Mouse (Mus musculus) thymus, adult 18-20 months (tissue): Measurements from ENCODE around the gene Fmo3.

ENCODE experiments used
- DNase-seq, 2 experiments: peaks; one replicate each; pipeline ENCODE4 v3.0.0; 2022; ENCODE audit warnings: mixed read lengths in 2 of 2

The Fmo3 gene

DNA sequence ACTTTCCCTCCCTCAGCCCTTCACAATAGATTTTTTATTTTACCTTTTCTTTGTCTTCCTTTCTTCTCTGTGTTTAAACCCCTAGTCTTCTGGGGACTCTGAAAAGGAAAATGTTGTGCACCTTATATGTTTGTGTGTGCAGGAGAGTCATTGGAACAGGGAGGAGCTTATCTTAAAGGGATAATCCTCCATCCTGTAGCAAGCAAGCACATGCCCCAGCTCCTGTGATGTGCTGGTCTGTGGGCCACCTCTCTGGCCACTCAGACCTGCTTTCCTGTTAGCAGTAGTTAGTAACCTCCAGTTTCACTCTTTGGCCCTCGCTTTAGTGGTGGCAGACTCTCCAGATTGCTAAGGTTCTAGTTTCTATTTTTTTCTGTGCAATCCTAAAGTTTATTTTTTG, at the start of gene Fmo3:
Gene Fmo3, minus strand, starts transcription at position 101 of the 400 bp plus-strand sequence.
- no peak for DNase-seq

DNA sequence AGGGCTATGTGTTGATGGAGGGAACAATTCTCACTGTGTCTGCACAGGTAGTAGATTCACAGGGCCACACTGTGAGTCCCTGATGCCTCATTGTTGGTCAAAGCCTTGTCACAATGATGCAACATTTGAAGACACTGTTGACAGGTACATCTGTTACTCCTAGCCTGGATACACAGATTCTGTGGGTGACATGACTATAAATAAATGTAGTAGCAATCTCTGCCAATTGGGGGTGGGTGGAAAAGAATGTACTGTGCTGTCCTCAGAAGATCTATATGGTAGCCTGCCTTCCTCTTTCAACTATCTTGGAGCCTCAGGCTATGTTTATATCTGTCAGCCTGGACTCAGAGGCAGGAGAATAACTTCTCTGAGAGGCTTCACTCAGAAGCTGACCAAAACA, 38.7 kb upstream of the Fmo3 start:
- DNase-seq: no peak

DNA sequence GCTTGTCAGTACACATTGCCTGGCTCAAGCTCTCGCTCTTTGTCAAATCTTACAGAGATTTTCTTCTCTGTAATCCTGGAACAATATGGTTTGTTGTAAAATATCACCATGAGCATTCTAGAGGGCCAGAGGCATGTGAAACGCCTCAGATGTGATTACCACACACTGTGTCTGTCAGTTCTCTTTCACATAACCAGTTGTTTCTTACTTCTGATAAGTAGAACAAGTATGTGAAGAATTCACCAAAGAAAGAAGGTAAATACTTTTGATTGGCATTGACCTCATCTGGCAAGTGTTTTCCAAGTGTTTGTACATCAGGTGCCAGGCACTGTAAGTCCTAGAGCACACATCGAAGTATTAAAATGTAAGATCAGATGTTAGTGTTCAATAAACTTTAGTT, 24.9 kb upstream of the Fmo3 start:
- no peak for DNase-seq

DNA sequence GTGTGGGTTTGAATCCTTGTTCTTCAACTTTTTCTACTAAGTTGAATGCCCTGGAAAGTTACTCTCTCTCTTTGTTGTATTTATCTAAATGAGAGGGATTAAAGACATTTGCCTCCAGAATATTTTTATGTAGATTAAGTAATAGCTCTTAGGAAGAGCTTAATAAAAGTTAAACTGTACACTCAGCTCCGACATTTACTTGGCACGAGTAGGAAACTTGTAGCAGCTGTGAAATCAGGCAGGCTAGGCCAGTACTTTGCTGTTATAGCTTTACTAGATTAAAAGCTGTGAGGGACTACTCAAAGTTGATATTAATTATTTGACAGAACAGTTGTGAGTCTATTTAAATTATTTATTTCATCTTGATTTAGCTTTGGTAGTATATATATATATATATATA, 19.2 kb upstream of the Fmo3 start:
- no peak for DNase-seq

DNA sequence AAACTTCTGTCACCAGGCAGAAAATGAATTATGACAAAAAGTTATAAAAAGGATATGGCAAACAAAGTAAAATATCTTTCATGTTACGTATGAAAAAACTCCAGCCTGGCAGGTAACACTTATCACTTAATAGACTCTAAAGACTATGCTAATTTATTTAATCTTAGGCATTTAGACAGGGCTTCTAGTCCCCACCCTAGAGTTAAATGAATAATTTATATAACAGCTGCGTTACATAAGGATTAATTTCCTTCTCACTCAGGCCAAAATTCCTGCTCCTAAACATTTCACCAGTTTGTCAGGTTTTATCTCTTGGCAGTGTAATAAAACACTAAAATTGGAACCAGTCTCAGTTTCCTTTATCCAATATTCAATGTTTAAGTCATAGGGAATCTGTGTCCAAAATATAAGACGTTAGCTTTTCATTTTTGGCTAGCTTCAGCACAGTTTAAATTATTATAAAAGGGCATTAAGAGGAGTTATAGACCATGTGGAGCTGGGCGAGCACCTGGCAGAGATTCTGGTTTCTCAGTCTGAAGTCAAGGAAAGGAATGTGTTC, 17.0 kb upstream of the Fmo3 start:
- no peak for DNase-seq

DNA sequence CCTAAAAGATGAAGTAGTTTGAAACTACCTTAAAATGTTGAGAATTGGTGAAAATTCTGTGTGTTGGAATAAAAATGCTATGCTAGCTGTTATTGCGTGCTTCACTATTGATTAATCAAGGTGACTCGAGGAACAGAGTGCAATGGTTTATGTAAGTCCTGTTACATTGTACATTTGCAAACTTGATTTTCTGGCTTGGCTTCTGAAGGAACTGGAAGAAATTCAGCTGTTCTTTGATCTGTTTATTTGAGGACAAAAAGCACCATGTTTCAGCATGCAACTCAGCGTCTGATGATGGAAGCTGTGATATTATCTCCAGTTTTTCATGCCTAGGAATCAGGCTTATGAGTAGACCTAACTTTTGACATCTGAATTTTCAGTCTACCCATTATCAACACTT, 3.2 kb upstream of the Fmo3 start:
- DNase-seq: no peak

DNA sequence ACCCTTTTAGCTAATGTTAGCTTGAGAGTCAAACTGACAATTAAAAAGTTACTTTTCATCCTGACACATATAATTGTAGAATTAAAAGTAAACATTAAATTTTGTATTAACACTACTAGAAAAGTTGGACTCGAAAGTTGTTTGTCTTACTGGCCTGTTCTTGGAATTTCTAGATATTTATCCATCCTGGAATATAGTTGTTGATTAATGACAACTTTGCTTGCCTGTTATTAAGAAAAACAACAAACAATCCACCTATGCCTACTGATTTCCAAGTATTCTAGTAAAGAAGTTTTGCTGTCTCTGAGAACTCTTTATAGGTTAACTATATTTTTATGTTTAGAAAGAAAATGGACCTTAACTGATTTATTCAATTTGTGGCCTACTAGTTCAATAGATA, 2.4 kb upstream of the Fmo3 start:
- no peak for DNase-seq

DNA sequence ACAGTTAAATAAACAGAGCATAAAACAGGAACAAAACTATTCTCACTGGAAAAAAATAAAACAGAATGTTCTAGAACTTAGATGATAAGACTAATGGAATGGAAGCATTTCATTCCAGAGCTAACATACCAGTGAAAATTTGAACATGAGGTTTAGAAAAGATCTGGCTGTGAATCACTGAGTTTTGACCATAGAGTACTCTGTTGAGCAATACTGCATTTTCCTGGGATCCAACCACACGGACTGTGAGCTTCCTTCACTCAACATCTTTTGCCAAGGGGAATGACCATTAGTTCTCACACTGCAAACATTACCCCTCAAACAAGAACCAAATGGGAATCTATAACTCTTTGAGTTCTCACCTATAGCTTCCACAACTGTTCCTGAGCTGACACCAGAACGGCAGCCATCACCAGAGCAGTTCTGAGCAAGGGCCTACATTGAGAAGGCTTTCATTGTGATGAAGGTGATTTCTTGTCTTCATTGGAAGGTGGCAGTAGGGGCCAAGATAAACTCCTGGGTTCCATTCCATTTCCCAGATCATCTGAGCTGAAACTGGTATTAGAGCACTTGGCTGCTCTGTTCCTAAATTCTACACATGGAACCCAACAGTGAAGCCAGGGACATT, 1.9 kb upstream of the Fmo3 start:
- DNase-seq: no peak

DNA sequence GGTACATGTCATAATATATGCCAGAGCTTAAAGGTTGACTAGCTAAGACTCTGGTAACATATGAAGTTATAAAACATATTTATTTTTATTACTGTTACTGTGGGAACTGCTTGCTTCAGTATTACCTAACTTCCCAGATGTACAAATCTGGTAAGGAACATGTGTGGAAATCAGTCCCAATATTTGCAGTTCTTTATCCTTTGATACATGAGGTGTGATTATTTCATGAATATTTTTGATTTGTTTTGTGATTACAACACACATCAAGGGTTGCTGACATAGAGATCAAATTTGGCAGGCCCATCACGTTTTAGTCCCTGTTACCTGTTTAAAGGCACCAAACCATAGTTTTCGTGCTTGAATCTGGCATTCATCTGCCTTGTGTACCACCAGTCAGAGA, 20.8 kb downstream of the Fmo3 start:
- no peak for DNase-seq

DNA sequence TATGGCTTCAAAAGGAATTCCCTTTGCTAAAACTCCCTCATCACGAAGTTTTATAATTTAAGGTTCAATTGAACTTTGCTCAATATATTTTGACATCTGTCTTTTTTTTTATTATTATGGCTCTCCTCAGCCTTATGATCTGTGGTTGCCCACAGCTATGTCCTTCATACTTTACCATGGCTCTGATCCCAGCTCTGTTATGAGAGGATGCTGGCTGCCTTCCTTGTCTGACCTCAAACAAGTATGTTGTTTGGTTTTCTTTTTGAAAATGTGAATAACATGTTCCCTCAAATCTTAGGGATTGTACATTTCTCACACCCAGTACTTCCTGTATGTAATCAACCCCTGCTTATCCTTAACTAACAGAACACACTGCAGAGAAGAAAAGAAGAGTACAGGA, 26.9 kb downstream of the Fmo3 start:
- DNase-seq: no peak

DNA sequence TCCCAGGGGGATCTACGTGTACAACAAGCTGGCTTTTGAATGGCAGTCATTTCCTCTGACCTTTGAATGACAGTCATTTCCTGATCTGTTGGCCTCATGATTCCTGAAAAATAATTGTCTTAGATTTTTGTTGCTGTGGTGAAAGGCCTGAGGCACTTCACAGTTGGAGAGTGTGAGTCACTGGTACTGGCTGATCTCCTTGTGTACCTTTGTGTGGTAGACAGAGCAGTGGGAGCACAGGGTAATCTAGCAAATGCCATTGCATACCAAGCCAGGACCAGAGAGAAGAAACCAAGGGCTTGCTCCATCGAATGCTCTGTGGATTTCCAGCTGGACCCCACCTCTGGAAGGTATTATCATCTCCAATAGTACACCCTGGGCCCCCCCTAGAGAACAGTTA, 31.2 kb downstream of the Fmo3 start:
- no peak for DNase-seq

DNA sequence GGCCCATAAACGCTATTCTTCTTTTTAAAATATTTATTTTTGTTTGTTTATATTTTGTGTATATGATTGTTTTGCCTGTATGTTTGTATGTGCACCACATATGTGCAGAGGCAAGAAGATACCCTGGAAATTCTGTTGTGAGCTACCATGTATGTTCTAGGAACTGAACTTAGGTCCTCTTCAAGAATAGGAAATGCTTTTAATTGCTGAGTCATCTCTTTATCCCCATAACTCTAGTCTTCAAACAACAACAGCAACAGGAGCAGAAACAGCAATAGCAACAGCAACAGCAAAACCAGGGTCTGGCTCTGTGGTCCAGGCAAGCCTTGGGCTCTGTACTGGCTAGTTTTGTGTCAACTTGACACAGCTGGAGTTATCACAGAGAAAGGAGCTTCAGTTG, 34.6 kb downstream of the Fmo3 start:
- no peak for DNase-seq

DNA sequence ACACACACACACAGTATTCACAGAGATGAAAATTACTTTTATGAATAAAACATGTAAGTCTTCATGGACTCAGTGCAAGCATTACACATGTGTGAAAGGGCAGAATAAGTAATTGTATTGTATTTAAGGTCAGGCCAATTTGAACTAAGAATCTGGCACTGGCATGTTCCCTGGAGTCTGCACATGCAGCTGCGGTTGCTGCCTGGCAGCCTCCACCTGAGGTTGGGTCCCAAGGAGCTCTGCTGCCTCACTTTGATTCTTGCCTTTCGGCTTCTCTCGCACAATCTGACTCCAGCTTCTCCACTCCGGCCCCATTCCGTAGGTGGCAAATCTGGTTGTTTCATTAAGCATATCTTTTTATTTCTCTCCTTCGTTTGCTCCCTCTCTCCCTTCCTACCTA, 36.4 kb downstream of the Fmo3 start:
- DNase-seq: no peak

DNA sequence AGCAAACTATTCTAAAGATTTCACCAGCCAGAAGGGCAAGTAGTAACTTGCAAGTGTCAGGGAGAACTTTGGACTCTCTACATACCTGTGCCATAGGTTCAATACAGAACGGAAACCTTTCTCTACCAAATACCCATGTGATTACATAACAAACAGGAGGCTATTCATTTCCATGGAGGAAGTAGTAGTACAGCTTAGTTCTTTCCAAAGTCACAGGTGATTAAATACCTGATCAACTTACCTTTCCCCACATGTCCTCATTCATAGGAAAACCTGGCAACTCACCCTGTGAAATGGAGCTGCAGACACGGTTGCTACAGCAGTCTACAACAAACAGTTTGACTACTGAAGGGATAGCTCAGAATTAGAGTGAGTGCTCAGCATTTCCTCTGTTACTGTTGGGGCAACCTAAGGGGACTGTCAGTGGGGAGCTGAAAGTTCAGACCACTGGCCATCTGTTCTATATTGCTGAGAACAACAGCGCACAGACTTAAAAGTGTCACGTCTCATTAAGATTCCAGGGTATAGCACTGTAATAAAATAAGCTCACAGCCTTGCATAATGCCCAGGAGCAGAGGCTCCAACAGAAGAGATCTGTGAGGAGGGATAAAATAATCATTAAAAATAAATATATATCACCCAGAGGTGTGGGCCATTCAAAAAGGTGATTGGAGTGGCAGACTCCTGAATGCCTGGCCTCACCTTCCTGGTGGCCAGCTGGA, 37.3 kb downstream of the Fmo3 start:
- no peak for DNase-seq

DNA sequence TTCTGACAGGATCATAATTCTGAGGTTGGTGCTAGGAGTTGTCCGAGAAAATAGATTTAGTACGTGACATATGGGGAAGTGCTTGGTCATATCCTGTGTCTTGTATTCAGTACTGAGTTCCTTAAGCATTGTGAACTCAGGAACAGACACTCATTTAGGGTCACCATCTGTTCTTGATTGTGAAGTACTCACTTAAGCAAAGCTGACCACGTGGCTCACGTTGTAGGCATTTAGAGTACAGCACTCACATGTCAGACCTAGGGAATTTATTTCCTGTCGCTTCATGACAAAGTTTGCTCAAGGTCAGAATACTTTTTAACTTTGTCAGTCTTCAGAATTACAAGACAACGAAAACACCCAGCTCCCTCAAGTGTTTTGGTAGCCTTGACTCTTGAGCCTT, 40.6 kb downstream of the Fmo3 start:
- no peak for DNase-seq

DNA sequence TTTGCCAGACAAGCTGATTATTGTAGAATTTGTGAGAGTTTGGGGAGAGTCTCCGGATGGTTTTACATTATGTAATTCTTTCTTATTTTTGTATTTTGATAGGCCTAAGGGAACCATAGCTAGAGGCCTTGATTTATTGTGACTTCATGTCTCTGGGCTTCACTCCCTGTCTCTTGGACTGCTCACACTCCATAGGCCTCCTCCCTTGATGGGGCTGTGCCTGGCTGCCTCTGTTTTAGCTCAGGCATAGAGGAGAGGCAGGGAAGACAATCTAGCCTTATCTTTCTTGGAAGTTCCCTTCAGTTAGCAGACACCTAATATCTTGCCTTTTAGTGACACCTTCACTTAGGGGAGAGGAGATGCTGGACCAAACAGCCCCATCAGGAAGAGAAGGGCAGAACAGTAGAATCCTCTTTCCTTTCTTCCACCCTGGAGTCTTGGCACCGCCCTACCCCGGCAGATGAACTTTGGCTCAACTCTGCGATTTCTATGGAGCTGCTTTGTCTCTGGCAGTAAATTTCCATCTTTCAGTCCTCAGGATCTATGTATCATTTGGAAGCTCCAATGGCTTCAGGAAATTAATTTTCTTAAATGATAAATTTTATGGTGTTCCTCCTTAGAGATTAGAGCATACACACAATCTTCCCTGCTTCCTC, 45.5 kb downstream of the Fmo3 start:
- DNase-seq: no peak

DNA sequence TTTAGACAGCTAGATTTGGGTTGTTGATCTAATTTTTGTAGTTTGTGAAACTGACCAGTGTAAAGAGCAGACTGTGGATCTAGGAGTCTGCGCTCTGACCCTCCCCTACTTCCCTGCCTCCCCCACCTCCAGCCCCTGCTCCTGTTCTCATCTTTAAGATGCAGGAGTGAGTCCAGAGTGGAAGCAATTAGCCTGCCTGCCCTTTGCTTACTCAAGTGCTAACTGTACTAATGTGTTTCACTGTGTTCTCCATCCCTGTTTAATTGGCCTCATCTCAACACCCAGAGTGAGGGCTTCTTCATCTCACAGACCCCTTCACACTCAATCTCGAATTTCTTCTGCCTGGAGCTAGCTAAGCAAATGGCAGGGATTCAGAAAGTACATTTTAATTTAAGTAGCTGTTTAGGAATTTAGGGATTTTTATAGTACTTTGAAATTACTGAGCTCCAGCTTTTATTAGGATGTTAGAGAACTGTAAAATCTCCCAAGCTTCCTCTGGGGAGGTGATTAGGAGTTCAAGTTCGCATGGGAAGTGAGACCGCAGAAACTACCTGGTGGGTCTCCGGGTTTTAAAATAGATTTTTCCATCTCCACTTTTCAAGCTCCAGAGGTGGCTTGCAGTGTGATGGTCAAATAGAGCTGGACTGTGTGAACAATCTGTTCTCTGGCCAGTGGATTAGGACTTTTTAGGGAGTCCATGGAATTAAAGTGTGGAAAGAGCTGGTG, 46.2 kb downstream of the Fmo3 start:
- DNase-seq: no peak

DNA sequence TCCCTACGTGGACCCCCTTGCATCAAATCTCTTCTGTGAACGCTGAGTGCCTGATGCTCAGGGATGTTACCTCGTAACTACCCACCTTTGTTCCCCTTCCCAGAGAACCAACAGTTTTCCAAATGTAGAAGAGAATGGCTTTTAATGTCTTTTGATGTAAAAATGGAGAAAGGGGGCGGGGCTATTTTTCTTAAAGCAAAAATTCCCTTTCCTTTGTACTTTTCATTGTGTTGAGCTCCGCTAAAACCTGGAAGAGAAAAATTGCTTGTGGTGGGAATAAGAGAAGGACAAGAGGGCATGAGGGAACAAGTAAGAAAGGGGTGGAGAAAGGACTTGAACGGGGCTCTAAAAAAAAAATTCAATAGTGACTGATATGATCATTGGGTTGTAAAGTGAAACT, 46.9 kb downstream of the Fmo3 start, which contains the start of gene Fmo6:
Gene Fmo6, minus strand, starts transcription at position 101 of the 400 bp plus-strand sequence.
- DNase-seq: no peak

DNA sequence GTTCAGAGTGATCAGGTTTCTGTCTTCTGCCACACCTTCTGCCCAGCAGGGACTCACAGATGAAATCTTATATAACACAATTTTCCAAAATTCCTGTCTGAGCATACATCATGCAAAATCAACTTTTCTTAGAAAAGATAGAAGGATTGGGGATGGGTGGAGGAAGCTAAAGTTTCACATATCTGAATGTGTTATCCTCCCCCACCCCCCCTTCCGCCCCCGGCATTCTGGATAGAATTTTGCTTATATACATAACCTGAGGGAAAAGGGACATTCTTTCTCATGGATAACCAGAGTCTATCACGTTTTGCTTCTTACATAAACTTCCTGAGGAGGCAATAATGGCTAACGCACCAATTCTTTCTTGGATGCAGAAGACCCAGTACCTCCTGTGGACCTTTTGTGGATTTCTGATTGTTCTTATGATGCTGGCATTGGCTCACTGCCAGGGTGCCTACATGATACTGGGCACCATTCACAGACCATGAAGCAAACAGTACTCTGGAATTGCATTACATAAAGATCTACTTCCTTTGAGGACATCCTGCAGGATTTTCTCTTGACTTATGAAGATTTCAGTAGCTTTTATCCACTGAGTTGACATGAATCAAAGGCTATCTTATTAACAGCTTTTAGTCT, 49.8 kb downstream of the Fmo3 start:
- DNase-seq: no peak

DNA sequence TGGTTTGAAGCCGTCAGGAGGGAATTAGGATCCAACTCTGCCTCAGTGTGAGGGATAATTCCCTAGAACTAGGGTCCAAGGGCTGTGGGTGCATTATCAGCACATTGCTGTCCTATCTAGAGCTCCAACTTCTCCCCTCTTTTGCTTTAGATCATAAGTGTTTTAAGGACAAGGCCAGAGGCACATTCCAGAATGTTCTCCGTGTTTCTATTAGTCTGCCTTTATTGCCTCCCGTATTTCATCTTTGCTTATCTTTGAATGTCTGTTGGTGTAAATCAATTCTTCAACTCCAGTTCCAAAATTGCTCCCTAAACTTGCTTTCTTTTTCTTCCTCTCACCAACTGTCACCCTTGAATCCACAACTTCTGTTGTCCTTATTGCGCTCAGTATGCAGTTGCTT, 51.9 kb downstream of the Fmo3 start:
- no peak for DNase-seq

DNA sequence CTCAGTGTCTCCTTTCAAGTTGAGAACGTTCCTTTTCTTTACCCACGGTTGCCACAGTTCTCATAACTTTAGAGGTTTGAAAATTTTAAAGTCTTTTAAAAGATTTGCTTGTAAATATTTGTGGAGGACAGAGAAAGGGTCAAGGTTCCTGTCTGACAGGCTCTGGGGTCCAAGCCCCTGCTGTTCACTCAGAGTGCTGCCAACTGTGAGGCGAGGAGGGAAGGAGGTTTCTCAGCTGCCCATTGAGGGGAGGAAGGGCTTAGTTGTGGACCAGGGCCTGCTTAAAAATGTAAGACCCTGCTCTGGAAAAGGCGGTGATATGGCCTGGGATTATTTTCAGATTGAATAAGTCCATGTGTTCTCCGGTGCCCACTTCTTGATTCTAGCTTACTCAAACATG, 52.4 kb downstream of the Fmo3 start:
- DNase-seq: no peak

DNA sequence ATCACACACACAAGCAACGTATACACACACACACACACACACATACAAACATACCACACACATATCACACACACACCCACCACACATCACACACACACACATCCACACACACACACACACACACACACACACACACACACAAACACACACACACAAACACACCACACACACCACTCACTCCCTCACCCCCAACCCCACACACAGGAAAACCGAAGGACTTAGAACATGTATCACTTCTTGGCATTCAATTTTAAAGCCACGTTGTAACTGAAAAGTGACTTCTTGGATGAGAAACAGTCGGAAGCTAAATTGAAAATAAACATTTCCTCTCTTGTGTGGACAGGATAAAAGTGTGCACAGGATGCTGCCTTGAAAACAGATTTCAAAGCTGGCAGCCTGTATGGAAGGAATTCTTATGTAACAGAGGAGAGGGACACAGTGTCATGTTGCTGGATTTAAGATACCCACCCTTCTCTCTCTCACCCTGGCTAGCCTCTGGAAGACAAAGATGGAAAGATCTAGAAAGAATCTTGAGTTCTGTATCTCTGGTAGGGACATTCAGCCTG, 52.9 kb downstream of the Fmo3 start:
- no peak for DNase-seq

DNA sequence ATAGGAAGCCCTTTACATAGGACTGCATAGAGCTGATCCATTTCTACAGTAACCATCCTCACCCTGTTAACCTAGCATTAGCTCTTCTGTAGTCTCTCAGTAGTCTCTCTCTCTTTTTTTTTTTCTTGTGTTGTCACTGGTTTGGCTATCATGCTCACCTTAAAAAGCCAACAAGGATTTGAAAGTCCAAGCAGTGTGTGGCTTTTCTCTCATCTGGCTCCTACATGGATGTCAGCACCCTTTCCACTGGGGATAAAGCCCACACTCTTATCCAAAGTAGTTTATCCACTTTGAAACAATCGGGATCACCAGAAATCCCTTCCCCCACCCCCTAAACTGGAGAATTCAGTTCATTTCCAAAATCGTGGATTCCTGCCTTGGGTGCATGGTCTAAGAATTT, 53.7 kb downstream of the Fmo3 start:
- no peak for DNase-seq
